Mouse (Mus musculus) limb, embryonic 10.5 days (tissue): ENCODE data around the gene Gm8265. TPM values are rescaled to one million over a fixed set of nuclear protein-coding genes. Genes with fewer than 3 reads are reported as not detected.
"Not testable (repeated sequence)": the region's sequence is repeated elsewhere in the genome, so short reads cannot be mapped to it uniquely, and the experiment has no call there.

Experiments
- DNase-seq: peaks from one replicate; pipeline ENCODE4 v3.0.0-alpha.2; 2017; ENCODE audit warnings: low spot score
- H3K27ac ChIP-seq: fragments of 300-500 bp; sonication (generic); 2 replicates; pipeline ENCODE4 v1.5.1; 2016; ENCODE audit warnings: mild to moderate bottlenecking
- H3K27me3 ChIP-seq: fragments of 300-500 bp; sonication (generic); 2 replicates; pipeline ENCODE4 v1.6.1; 2016; ENCODE audit warnings: low read depth, mild to moderate bottlenecking; ENCODE audit not compliant: poor library complexity, severe bottlenecking
- H3K36me3 ChIP-seq: fragments of 300-500 bp; sonication (generic); 2 replicates; pipeline ENCODE4 v1.6.1; 2016; ENCODE audit warnings: mild to moderate bottlenecking, moderate library complexity
- H3K4me1 ChIP-seq: fragments of 300-500 bp; sonication (generic); 2 replicates; pipeline ENCODE4 v1.6.1; 2016
- H3K4me3 ChIP-seq: fragments of 300-500 bp; sonication (generic); 2 replicates; pipeline ENCODE4 v1.5.1; 2016; ENCODE audit warnings: mild to moderate bottlenecking, moderate library complexity
- H3K9me3 ChIP-seq: fragments of 300-500 bp; sonication (generic); replicated peaks from 2 replicates; pipeline ENCODE4 v1.6.1; 2016; ENCODE audit warnings: mild to moderate bottlenecking
- WGBS: fragments of 180-500 bp; shearing (Covaris S2); methylation state at CpG from one replicate; pipeline ENCODE4 v1.1.7; 2016; 5-methylcytosine and 5-hydroxymethylcytosine counted together
- polyA plus RNA-seq: library from polyadenylated mRNA; unstranded; fragments of >200 nt; fragmentation: Nextera tagmentation; extraction: Ambion mirVana; gene quantifications from 2 replicates; pipeline ENCODE4 v1.2.1, GENCODE M21; 2016

The Gm8265 gene
- not detected in 2 replicates for polyA plus RNA-seq

DNA sequence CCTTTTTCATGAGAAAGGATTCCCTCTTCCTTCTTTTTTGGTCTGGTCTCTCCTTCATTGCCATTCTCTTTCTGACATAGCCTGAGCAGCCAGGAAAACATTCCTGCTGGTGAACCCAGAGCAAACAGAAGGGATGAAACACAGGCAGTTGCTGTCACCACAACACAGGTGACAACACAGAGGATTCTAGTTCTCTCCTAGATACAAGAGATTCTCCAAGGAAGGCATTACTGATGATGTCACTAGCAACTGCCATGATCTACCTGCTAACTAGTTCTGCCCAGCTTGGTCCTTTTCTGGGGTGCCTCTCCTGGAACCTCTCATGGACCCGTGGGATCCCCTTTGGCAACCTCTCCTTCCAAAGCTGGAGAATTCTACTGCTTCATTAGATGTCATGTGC is at the start of gene Gm8265:
Gene Gm8265 (minus strand): TSS at position 101 of the 400 bp plus-strand sequence.
- H3K27me3 ChIP-seq, DNase-seq, H3K4me1 ChIP-seq, H3K4me3 ChIP-seq, H3K36me3 ChIP-seq, H3K9me3 ChIP-seq, H3K27ac ChIP-seq: not testable (repeated sequence)
- no CpG with 5 or more reads among the region's 1 CpGs for WGBS

Other genes starting within 250 kb of the Gm8265 start
- gene Gm3500, start 244.0 kb downstream of the Gm8265 start, polyA plus RNA-seq = not detected in 2 replicates
- 0.54 and 0.63 TPM in 2 replicates for gene Gm3194, start 177.6 kb downstream of the Gm8265 start, polyA plus RNA-seq
- gene Gm8246, start 155.2 kb downstream of the Gm8265 start, polyA plus RNA-seq = not detected in 2 replicates
- gene Gm3187, start 148.8 kb downstream of the Gm8265 start, polyA plus RNA-seq = not detected in 2 replicates
- gene Gm3488, start 131.4 kb downstream of the Gm8265 start, polyA plus RNA-seq = 0.94 and 1.1 TPM in 2 replicates
- gene Gm3532, start 94.5 kb downstream of the Gm8265 start, polyA plus RNA-seq = not detected in 2 replicates
- not detected in 2 replicates for gene Gm9603, start 54.4 kb upstream of the Gm8265 start, polyA plus RNA-seq
- gene Gm3373, start 108.5 kb upstream of the Gm8265 start, polyA plus RNA-seq = 0.41 TPM in 1 of 2 replicates, not detected in the other
- 0.63 and 0.85 TPM in 2 replicates for gene Gm3383, start 175.0 kb upstream of the Gm8265 start, polyA plus RNA-seq
- gene Gm3424, start 197.3 kb upstream of the Gm8265 start, polyA plus RNA-seq = not detected in 2 replicates
- 0.06 and 0.10 TPM in 2 replicates for gene Gm8237, start 247.4 kb upstream of the Gm8265 start, polyA plus RNA-seq